Mouse (Mus musculus) adrenal gland, postnatal 14 days (tissue): Measurements from ENCODE around the gene Ptdss2. TPM values are rescaled to one million over a fixed set of nuclear protein-coding genes. Genes with fewer than 3 reads are reported as not detected.

Source experiments
- total RNA-seq: library from RNA; stranded (reverse); gene quantifications from 2 replicates; pipeline ENCODE4 v1.2.3, GENCODE M21; 2021

Ptdss2 gene
- total RNA-seq, 1 experiment from 2014 or later, result 46.2 TPM

Other genes starting within 250 kb of the Ptdss2 start
- 114 TPM in 2 replicates for gene Psmd13, start 240.4 kb upstream of the Ptdss2 start, total RNA-seq
- 63.5 and 64.7 TPM in 2 replicates for gene Sirt3, start 240.1 kb upstream of the Ptdss2 start, total RNA-seq
- gene Cox8b, start 221.9 kb upstream of the Ptdss2 start, total RNA-seq, result 3,010 and 3,145 TPM in 2 replicates
- 1.5 and 6.6 TPM in 2 replicates for gene Nlrp6, start 201.5 kb upstream of the Ptdss2 start, total RNA-seq
- 26.9 and 28.9 TPM in 2 replicates for gene Pgghg, start 181.0 kb upstream of the Ptdss2 start, total RNA-seq
- gene Ifitm5, start 172.1 kb upstream of the Ptdss2 start, total RNA-seq, result 0.63 and 1.4 TPM in 2 replicates
- 1.1 TPM in 1 of 2 replicates, not detected in the other for gene Gm45717, start 166.4 kb upstream of the Ptdss2 start, total RNA-seq
- 458 and 515 TPM in 2 replicates for gene Ifitm2, start 166.4 kb upstream of the Ptdss2 start, total RNA-seq
- 7.3 and 13.5 TPM in 2 replicates for gene Ifitm1, start 155.2 kb upstream of the Ptdss2 start, total RNA-seq
- 124 and 169 TPM in 2 replicates for gene Ifitm3, start 111.6 kb upstream of the Ptdss2 start, total RNA-seq
- gene Ifitm6, start 104.5 kb upstream of the Ptdss2 start, total RNA-seq, result 0.89 and 1.4 TPM in 2 replicates
- gene Gm17387, start 93.3 kb upstream of the Ptdss2 start, total RNA-seq, result not detected in 2 replicates
- 1.4 and 2.7 TPM in 2 replicates for gene B4galnt4, start 61.3 kb upstream of the Ptdss2 start, total RNA-seq
- gene Pkp3, start 44.2 kb upstream of the Ptdss2 start, total RNA-seq, result 0.96 and 3.5 TPM in 2 replicates
- 7.5 and 10.0 TPM in 2 replicates for gene Sigirr, start 21.8 kb upstream of the Ptdss2 start, total RNA-seq
- 0.22 and 0.38 TPM in 2 replicates for gene Ano9, start 4.6 kb upstream of the Ptdss2 start, total RNA-seq
- 186 and 200 TPM in 2 replicates for gene Rnh1, start 50.5 kb downstream of the Ptdss2 start, total RNA-seq
- gene Hras, start 71.6 kb downstream of the Ptdss2 start, total RNA-seq, result 81.7 and 83.6 TPM in 2 replicates
- 7.6 and 9.6 TPM in 2 replicates for gene Lrrc56, start 71.8 kb downstream of the Ptdss2 start, total RNA-seq
- gene Lmntd2, start 91.7 kb downstream of the Ptdss2 start, total RNA-seq, result 0.26 and 0.34 TPM in 2 replicates
- 4.9 and 5.2 TPM in 2 replicates for gene Rassf7, start 93.5 kb downstream of the Ptdss2 start, total RNA-seq
- gene Phrf1, start 106.4 kb downstream of the Ptdss2 start, total RNA-seq, result 78.2 and 80.2 TPM in 2 replicates
- 5.2 and 7.7 TPM in 2 replicates for gene Irf7, start 144.1 kb downstream of the Ptdss2 start, total RNA-seq
- 8.0 and 10.6 TPM in 2 replicates for gene Cdhr5, start 154.4 kb downstream of the Ptdss2 start, total RNA-seq
- gene Sct, start 156.8 kb downstream of the Ptdss2 start, total RNA-seq, result 2.3 and 3.2 TPM in 2 replicates
- gene Drd4, start 169.6 kb downstream of the Ptdss2 start, total RNA-seq, result 1.1 and 2.3 TPM in 2 replicates
- 32.5 and 41.2 TPM in 2 replicates for gene Deaf1, start 205.3 kb downstream of the Ptdss2 start, total RNA-seq
- gene Tmem80, start 205.4 kb downstream of the Ptdss2 start, total RNA-seq, result 22.9 and 25.6 TPM in 2 replicates
- gene Eps8l2, start 216.5 kb downstream of the Ptdss2 start, total RNA-seq, result 5.1 and 5.5 TPM in 2 replicates